Mouse (Mus musculus): ENCODE data around the gene Cox7a2l.

DNA sequence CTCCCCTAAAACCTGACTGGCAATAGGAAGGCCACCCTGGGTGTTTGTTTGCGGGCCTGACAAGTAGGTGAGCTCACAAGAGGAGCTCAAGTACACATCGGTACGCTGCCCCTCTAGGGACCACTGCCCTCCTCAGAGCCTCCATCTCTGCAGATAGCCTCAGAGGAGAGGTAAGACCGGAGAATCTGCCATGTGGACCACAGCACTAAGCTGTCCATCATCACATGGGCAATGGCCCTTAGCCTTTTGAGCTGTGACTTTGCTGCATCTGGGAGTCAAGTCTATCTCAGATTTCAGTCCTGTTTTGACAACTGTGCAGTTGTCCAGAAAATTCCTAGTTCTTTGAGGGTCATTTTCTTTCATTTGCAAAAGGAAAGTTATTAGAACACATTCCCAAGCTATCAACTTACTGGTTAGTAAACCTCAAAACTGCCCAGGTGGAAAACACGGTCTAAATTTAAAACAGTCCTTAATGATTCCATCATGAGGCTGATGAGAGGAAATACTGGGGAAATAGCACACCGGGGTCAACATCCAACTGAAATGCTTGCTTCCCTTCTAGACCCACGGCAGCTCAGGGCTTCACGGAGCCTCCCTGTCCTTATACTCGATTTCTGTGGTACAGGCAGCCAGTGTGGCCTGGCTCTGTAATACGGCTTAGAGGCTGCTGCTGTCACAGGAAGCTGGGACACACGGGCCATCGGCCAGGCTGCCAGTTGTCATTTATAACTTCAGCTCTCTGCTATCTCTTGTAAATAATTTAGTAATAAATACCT lies 22.3 kb upstream of the Cox7a2l start:
- no peak for TF ChIP-seq CTCF (IDR thresholded peaks at IDR 0.05; ENCODE audit: extremely low read depth, insufficient read length, insufficient replicate concordance, low read depth, low read length)
- TF ChIP-seq POLR2A (IDR thresholded peaks at IDR 0.05; ENCODE audit: low read depth, low read length), result no peak
